Mouse (Mus musculus): ENCODE results near the gene Mical2.

Gene Mical2

GRCm38 (mm10) chr7:112208323-112209167 lies 17.1 kb upstream of the Mical2 start:
- DNase-seq (ENCODE audit: low spot score), result no peak

GRCm38 (mm10) chr7:112209621-112210020 lies 16.0 kb upstream of the Mical2 start:
- DNase-seq (ENCODE audit: low spot score), result no peak

- DNase-seq (ENCODE audit: low spot score), result peak; percentile 41
These were observed 12.5 kb upstream of the Mical2 start for GRCm38 (mm10) chr7:112212921-112213721.

- DNase-seq (ENCODE audit: low spot score), result no peak
These were observed 9.8 kb upstream of the Mical2 start for GRCm38 (mm10) chr7:112215871-112216270.

- DNase-seq (ENCODE audit: low spot score), result no peak
These were observed 8.9 kb upstream of the Mical2 start for GRCm38 (mm10) chr7:112216720-112217119.

- DNase-seq (ENCODE audit: low spot score), result no peak
These were observed 8.4 kb upstream of the Mical2 start for GRCm38 (mm10) chr7:112217208-112217607.

- DNase-seq (ENCODE audit: low spot score), result no peak
These were observed 2.7 kb upstream of the Mical2 start for GRCm38 (mm10) chr7:112222733-112223524.

- DNase-seq (ENCODE audit: low spot score), result no peak
These were observed 802 bp upstream of the Mical2 start for GRCm38 (mm10) chr7:112224854-112225253.

- peak; percentile 67 for DNase-seq (ENCODE audit: low spot score)
These were observed 1.0 kb downstream of the Mical2 start for GRCm38 (mm10) chr7:112226446-112227265.

GRCm38 (mm10) chr7:112227266-112227562 lies 1.6 kb downstream of the Mical2 start:
- DNase-seq (ENCODE audit: low spot score), result peak; percentile 34

GRCm38 (mm10) chr7:112228827-112229498 lies 3.3 kb downstream of the Mical2 start:
- no peak for DNase-seq (ENCODE audit: low spot score)

GRCm38 (mm10) chr7:112231731-112232130 lies 6.1 kb downstream of the Mical2 start:
- DNase-seq (ENCODE audit: low spot score), result no peak

- peak; percentile 33 for DNase-seq (ENCODE audit: low spot score)
These were observed 7.8 kb downstream of the Mical2 start for GRCm38 (mm10) chr7:112233345-112234005.

- DNase-seq (ENCODE audit: low spot score), result no peak
These were observed 8.8 kb downstream of the Mical2 start for GRCm38 (mm10) chr7:112234410-112234809.

- DNase-seq (ENCODE audit: low spot score), result no peak
These were observed 9.8 kb downstream of the Mical2 start for GRCm38 (mm10) chr7:112235493-112235892.

GRCm38 (mm10) chr7:112237211-112237610 lies 11.6 kb downstream of the Mical2 start:
- no peak for DNase-seq (ENCODE audit: low spot score)

- no peak for DNase-seq (ENCODE audit: low spot score)
These were observed 12.2 kb downstream of the Mical2 start for GRCm38 (mm10) chr7:112237868-112238267.

GRCm38 (mm10) chr7:112238768-112239728 lies 13.4 kb downstream of the Mical2 start:
- DNase-seq (ENCODE audit: low spot score), result no peak

- no peak for DNase-seq (ENCODE audit: low spot score)
These were observed 15.1 kb downstream of the Mical2 start for GRCm38 (mm10) chr7:112240748-112241147.

Data from MN1 (cell line).